Mouse (Mus musculus) MEL (cell line): ENCODE data around the gene Nr3c2. TPM values are rescaled to one million over a fixed set of nuclear protein-coding genes. Genes with fewer than 3 reads are reported as not detected.

Experiments used
- DNase-seq: peaks from one replicate; pipeline ENCODE4 v3.0.0; 2011; ENCODE audit warnings: low read depth, low spot score
- H3K27ac ChIP-seq: 2 replicates; pipeline ENCODE4 v1.5.1; 2012; ENCODE audit warnings: low read depth, mild to moderate bottlenecking, control low read depth, low read length, moderate library complexity; ENCODE audit not compliant: control insufficient read depth
- H3K27me3 ChIP-seq, 2 experiments: fragments of 150-350 bp in 1 of 2; sonication (generic) in 1 of 2; 2 replicates each; pipeline ENCODE4 v1.6.1; 2012; ENCODE audit warnings: low read length in 2 of 2, mild to moderate bottlenecking in 2 of 2, improper control_type of control experiment in 1 of 2, moderate library complexity in 1 of 2; ENCODE audit not compliant: insufficient read depth in 2 of 2, control insufficient read depth in 1 of 2
- H3K36me3 ChIP-seq, 2 experiments: 2 replicates each; pipeline ENCODE4 v1.6.1; 2012 to 2014; ENCODE audit warnings: low read length in 2 of 2, improper control_type of control experiment in 1 of 2, inconsistent platforms in 1 of 2, mild to moderate bottlenecking in 1 of 2; ENCODE audit not compliant: insufficient read depth in 2 of 2, control insufficient read depth in 1 of 2
- H3K4me1 ChIP-seq, 2 experiments: fragments of 150-350 bp in 1 of 2; sonication (generic) in 1 of 2; 2 replicates each; pipeline ENCODE4 v1.6.1; 2012; ENCODE audit warnings: low read length in 2 of 2, improper control_type of control experiment in 1 of 2, mild to moderate bottlenecking in 1 of 2; ENCODE audit not compliant: insufficient read depth in 2 of 2, control insufficient read depth in 1 of 2
- H3K4me3 ChIP-seq, 2 experiments: fragments of 150-350 bp in 1 of 2; sonication (generic) in 1 of 2; 2 replicates each; pipeline ENCODE4 v1.5.1; 2012; ENCODE audit warnings: low read depth in 2 of 2, low read length in 2 of 2, mild to moderate bottlenecking in 2 of 2, moderate library complexity in 2 of 2, control low read depth in 1 of 2, improper control_type of control experiment in 1 of 2; ENCODE audit not compliant: control insufficient read depth in 1 of 2, insufficient read depth in 1 of 2
- H3K79me2 ChIP-seq: 2 replicates; pipeline ENCODE4 v1.6.1; 2012; ENCODE audit warnings: mild to moderate bottlenecking, low read length, moderate library complexity; ENCODE audit not compliant: control insufficient read depth, poor library complexity, insufficient read depth
- H3K9ac ChIP-seq: 2 replicates; pipeline ENCODE4 v1.6.1; 2012; ENCODE audit warnings: low read depth, mild to moderate bottlenecking, control low read depth, low read length, moderate library complexity; ENCODE audit not compliant: control insufficient read depth, poor library complexity, severe bottlenecking
- H3K9me3 ChIP-seq: fragments of 150-350 bp; sonication (generic); replicated peaks from 2 replicates; pipeline ENCODE4 v1.6.1; 2012; ENCODE audit warnings: mild to moderate bottlenecking, low read length, improper control_type of control experiment, moderate library complexity; ENCODE audit not compliant: insufficient read depth
- BHLHE40 ChIP-seq: IDR thresholded peaks from 2 replicates; pipeline ENCODE4 v1.6.1; 2012; ENCODE audit warnings: low read depth, mild to moderate bottlenecking, inconsistent platforms, low read length, improper control_type of control experiment, borderline replicate concordance
- CHD1 ChIP-seq: IDR thresholded peaks from 2 replicates; pipeline ENCODE4 v1.6.1; 2012; ENCODE audit warnings: low read depth, mild to moderate bottlenecking, inconsistent platforms, low read length, improper control_type of control experiment
- CHD2 ChIP-seq: IDR thresholded peaks from 2 replicates; pipeline ENCODE4 v1.6.1; 2011; ENCODE audit warnings: low read length, improper control_type of control experiment
- CTCF ChIP-seq, 3 experiments: IDR thresholded peaks in 2 of 3; conservative IDR thresholded peaks in 1 of 3; 2 replicates each; pipeline ENCODE4 v1.5.1; 2011 to 2012; ENCODE audit warnings: low read length in 3 of 3, low read depth in 2 of 3, mild to moderate bottlenecking in 2 of 3, improper control_type of control experiment in 1 of 3, inconsistent platforms in 1 of 3, mixed read lengths in 1 of 3, moderate library complexity in 1 of 3; ENCODE audit not compliant: control insufficient read depth in 1 of 3, insufficient read depth in 1 of 3, poor library complexity in 1 of 3, severe bottlenecking in 1 of 3
- E2F4 ChIP-seq: IDR thresholded peaks from 2 replicates; pipeline ENCODE4 v1.6.1; 2011; ENCODE audit warnings: low read depth, low read length, improper control_type of control experiment, borderline replicate concordance
- EP300 ChIP-seq, 2 experiments: IDR thresholded peaks; 2 replicates each; pipeline ENCODE4 v1.6.1; 2011; ENCODE audit warnings: improper control_type of control experiment in 2 of 2, low read length in 2 of 2, low read depth in 1 of 2, mild to moderate bottlenecking in 1 of 2
- GABPA ChIP-seq: IDR thresholded peaks from 2 replicates; pipeline ENCODE4 v1.6.1; 2012; ENCODE audit warnings: low read depth, mild to moderate bottlenecking, inconsistent platforms, low read length, improper control_type of control experiment, moderate library complexity
- GATA1 ChIP-seq: IDR thresholded peaks from 2 replicates; pipeline ENCODE4 v1.6.1; 2011; ENCODE audit warnings: low read depth, low read length, improper control_type of control experiment
- MAFK ChIP-seq: IDR thresholded peaks from 2 replicates; pipeline ENCODE4 v1.6.1; 2011; ENCODE audit warnings: low read depth, mild to moderate bottlenecking, low read length, improper control_type of control experiment, borderline replicate concordance
- MAX ChIP-seq: IDR thresholded peaks from 2 replicates; pipeline ENCODE4 v1.6.1; 2011; ENCODE audit warnings: low read length, improper control_type of control experiment
- MAZ ChIP-seq: IDR thresholded peaks from 2 replicates; pipeline ENCODE4 v1.6.1; 2012; ENCODE audit warnings: low read depth, mild to moderate bottlenecking, inconsistent platforms, low read length, improper control_type of control experiment
- MEF2A ChIP-seq: IDR thresholded peaks from 2 replicates; pipeline ENCODE4 v1.6.1; 2014; ENCODE audit warnings: low read depth, mild to moderate bottlenecking, inconsistent platforms, low read length, improper control_type of control experiment; ENCODE audit not compliant: poor library complexity, insufficient replicate concordance, severe bottlenecking; ENCODE audit errors: extremely low read depth
- MXI1 ChIP-seq: IDR thresholded peaks from 2 replicates; pipeline ENCODE4 v1.6.1; 2011; ENCODE audit warnings: mild to moderate bottlenecking, low read depth, low read length, improper control_type of control experiment
- MYC ChIP-seq: IDR thresholded peaks from 2 replicates; pipeline ENCODE4 v1.6.1; 2011; ENCODE audit warnings: low read depth, mild to moderate bottlenecking, low read length, improper control_type of control experiment, moderate library complexity
- POLR2A ChIP-seq, 2 experiments: IDR thresholded peaks; 2 replicates each; pipeline ENCODE4 v1.6.1; 2011 to 2012; ENCODE audit warnings: low read length in 2 of 2, mild to moderate bottlenecking in 2 of 2, control low read depth in 1 of 2, improper control_type of control experiment in 1 of 2, low read depth in 1 of 2, moderate library complexity in 1 of 2; ENCODE audit not compliant: control insufficient read depth in 1 of 2, insufficient read depth in 1 of 2, poor library complexity in 1 of 2
- RCOR1 ChIP-seq: IDR thresholded peaks from 2 replicates; pipeline ENCODE4 v1.6.1; 2012; ENCODE audit warnings: low read depth, mild to moderate bottlenecking, inconsistent platforms, low read length, improper control_type of control experiment
- SIN3A ChIP-seq: IDR thresholded peaks from 2 replicates; pipeline ENCODE4 v1.6.1; 2012; ENCODE audit warnings: low read length, improper control_type of control experiment, inconsistent platforms
- UBTF ChIP-seq: IDR thresholded peaks from 2 replicates; pipeline ENCODE4 v1.6.1; 2012; ENCODE audit warnings: low read depth, mild to moderate bottlenecking, inconsistent platforms, low read length, improper control_type of control experiment, moderate library complexity, borderline replicate concordance; ENCODE audit not compliant: insufficient read depth
- ZC3H11A ChIP-seq: IDR thresholded peaks from 2 replicates; pipeline ENCODE4 v1.6.1; 2012; ENCODE audit warnings: low read depth, mild to moderate bottlenecking, inconsistent platforms, low read length, improper control_type of control experiment
- ZKSCAN1 ChIP-seq: IDR thresholded peaks from 2 replicates; pipeline ENCODE4 v1.6.1; 2012; ENCODE audit warnings: low read depth, mild to moderate bottlenecking, inconsistent platforms, low read length, improper control_type of control experiment, moderate library complexity
- polyA plus RNA-seq, 2 experiments: library from polyadenylated mRNA; stranded (reverse) in 1 of 2; unstranded in 1 of 2; fragments of >175 nt in 1 of 2; fragments of >200 nt in 1 of 2; gene quantifications; 2 replicates each; pipeline versions ENCODE4 v1.2.1 to v1.2.4; 2012; ENCODE audit warnings: low replicate concordance in 2 of 2, low read depth in 1 of 2; ENCODE audit not compliant: insufficient read length in 2 of 2, insufficient read depth in 1 of 2, missing spikeins in 1 of 2
- total RNA-seq: library from RNA; depleted of rRNA; stranded (reverse); fragments of 300-350 nt; gene quantifications from 2 replicates; pipeline ENCODE4 v1.2.3, GENCODE M21; 2012

Nr3c2 gene
- total and polyA plus RNA-seq, 3 experiments = 1.0 to 1.5 TPM; not detected in 1

DNA sequence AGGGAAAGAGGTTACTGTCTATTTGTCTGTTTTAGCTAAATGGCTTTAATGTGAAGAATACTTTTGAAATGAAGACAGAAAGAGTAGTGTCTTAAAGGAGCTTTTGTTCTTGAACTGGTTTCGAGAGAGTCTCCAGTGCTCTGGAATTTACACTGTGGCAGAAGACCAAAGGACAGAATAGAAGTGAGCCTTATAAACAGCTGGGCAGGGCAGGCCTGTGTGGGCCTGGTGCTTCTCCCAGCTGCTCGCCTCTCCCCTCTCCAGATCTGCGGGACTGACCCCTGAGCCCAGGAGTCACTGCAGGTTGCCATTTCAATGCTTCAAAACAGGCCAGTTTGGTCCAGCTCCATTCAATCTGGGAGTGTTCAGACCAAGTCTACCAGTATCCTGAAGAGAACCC is 274.5 kb downstream of the Nr3c2 start:
- Histone ChIP-seq H3K4me1 (0 out of 4 replicates have a peak, but pooled peaks cover 0 to 3% of the 10 kb centered on the region in 2 experiments), H3K79me2 (no peaks in the 10 kb centered on the region), H3K27ac (no peak overlapping the region), H3K27me3 (no peaks in the 10 kb centered on the region), H3K9me3 (no peaks in the 10 kb centered on the region), H3K9ac (no peak overlapping the region), H3K36me3 (no peaks in the 10 kb centered on the region), H3K4me3 (no peak overlapping the region)
- no peak for TF ChIP-seq MAFK
- no peak for TF ChIP-seq ZKSCAN1
- no peak for TF ChIP-seq E2F4
- TF ChIP-seq MXI1 = no peak
- no peak for TF ChIP-seq EP300 (IDR thresholded peaks at IDR 0.05; ENCODE audit: low read depth in 1 of 2, low read length in 2 of 2)
- TF ChIP-seq UBTF = no peak
- TF ChIP-seq ZC3H11A = no peak
- no peak for TF ChIP-seq CTCF (IDR thresholded peaks at IDR 0.05 in 2 of 3, conservative IDR thresholded peaks at IDR 0.05 in 1 of 3; ENCODE audit: control insufficient read depth in 1 of 3, insufficient read depth in 1 of 3, low read depth in 2 of 3, low read length in 3 of 3, poor library complexity in 1 of 3, severe bottlenecking in 1 of 3)
- TF ChIP-seq MAZ = no peak
- TF ChIP-seq MYC = no peak
- TF ChIP-seq CHD1 = no peak
- no peak for TF ChIP-seq POLR2A (IDR thresholded peaks at IDR 0.05; ENCODE audit: control insufficient read depth in 1 of 2, insufficient read depth in 1 of 2, low read depth in 1 of 2, low read length in 2 of 2, poor library complexity in 1 of 2)
- no peak for DNase-seq

DNA sequence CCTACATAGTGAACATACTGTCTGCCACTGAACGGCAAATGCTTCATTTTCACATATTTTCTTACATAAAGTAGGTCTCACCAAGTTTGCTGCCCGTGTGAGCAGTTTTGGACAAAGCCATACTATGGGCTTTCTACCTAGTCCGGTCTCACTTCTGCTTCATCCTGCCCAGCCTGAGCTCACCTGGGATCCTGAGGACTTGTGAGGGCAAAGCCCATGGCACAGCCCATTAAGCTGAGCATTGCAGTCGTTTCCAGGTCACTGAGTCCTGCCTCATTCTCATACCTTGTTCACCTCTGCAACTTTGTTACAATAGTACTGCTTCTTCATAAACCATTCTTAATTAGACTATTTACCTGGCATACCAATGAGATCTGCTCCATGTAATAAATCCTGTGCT is 276.2 kb downstream of the Nr3c2 start:
- no peak for DNase-seq
- H3K27ac ChIP-seq = no peak overlapping the region
- H3K27me3 ChIP-seq = no peaks in the 10 kb centered on the region
- H3K79me2 ChIP-seq = no peaks in the 10 kb centered on the region
- H3K9ac ChIP-seq = no peak overlapping the region
- TF ChIP-seq GABPA (no peak), MEF2A (no peak), RCOR1 (no peak), CTCF (IDR thresholded peaks at IDR 0.05 in 2 of 3, conservative IDR thresholded peaks at IDR 0.05 in 1 of 3; ENCODE audit: control insufficient read depth in 1 of 3, insufficient read depth in 1 of 3, low read depth in 2 of 3, low read length in 3 of 3, poor library complexity in 1 of 3, severe bottlenecking in 1 of 3) (no peak), GATA1 (no peak), MAX (no peak), CHD2 (no peak), SIN3A (no peak), BHLHE40 (no peak), MYC (no peak), EP300 (IDR thresholded peaks at IDR 0.05; ENCODE audit: low read depth in 1 of 2, low read length in 2 of 2) (no peak)
- no peak overlapping the region for H3K4me3 ChIP-seq
- H3K36me3 ChIP-seq = no peaks in the 10 kb centered on the region
- H3K4me1 ChIP-seq = no peaks in the 10 kb centered on the region
- H3K9me3 ChIP-seq = no peaks in the 10 kb centered on the region
